In the genomic region with DNA sequence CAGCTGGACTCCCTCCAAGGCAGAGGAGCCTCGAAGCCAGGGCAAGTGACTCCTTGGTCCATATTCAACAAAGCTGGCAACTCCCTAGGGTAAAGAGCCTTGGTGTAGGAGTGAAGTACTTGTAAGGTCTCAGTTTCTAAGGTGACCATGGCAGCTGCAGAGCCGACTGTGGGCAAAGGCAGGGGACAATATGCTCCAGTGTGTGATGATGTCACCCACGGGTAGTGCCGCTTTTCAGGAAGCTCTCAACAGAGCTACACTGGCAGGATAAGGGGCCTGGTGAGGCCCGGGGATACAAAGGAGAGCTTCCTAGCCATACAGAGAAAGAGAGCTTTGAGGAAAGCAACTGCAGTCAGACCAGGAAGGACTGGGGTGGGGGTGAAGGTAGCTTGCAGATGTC, we compare ENCODE assay signal across 19 mouse cellular contexts.
DNase-seq lines count a peak whose midpoint lies in the region; ATAC-seq lines count a peak whose summit lies in the region.
"Had no signal": no experiment of that assay in that cellular context is flagged by ENCODE, and none has a peak within 500 bp of the region (broad histone marks: within the 10 kb centered on the region; RNA-seq: fewer than 3 reads in every experiment).

No protein-coding gene starts in this region.

- peak; percentile 48 for ATAC-seq in lung, embryonic 16.5 days (ENCODE audit: low read depth)
- no peak for ATAC-seq in hindbrain, embryonic 12.5 days (ENCODE audit: low FRiP score)
- no peak for ATAC-seq in midbrain, embryonic 13.5 days
- no peak for ATAC-seq in monocyte, adult 5-6 weeks (replicated peaks; ENCODE audit: insufficient number of reproducible peaks, low FRiP score, low TSS enrichment, poor library complexity, severe bottlenecking)
- ATAC-seq: inflammation-experienced regulatory T-cells, adult 6 months had no signal

- H3K4me3 ChIP-seq in lung, embryonic 16.5 days (ENCODE audit: low read length), result no peak overlapping the region
- H3K4me3 ChIP-seq in forebrain, embryonic 10.5 days, result no peak overlapping the region
- no peak overlapping the region for H3K4me3 ChIP-seq in hindbrain, embryonic 12.5 days
- H3K4me3 ChIP-seq in midbrain, embryonic 13.5 days (replicated peaks), result no peak overlapping the region
- H3K4me3 ChIP-seq: embryonic facial prominence, embryonic 15.5 days; heart, embryonic 15.5 days; limb, embryonic 10.5 days; neural tube, embryonic 15.5 days had no signal

- H3K27me3 ChIP-seq in lung, embryonic 16.5 days (ENCODE audit: control insufficient read depth, insufficient read depth, low read depth, low read length), result no peaks in the 10 kb centered on the region
- H3K27me3 ChIP-seq in forebrain, embryonic 10.5 days (ENCODE audit: poor library complexity, severe bottlenecking), result peaks cover 86% of the 10 kb centered on the region
- no peaks in the 10 kb centered on the region for H3K27me3 ChIP-seq in hindbrain, embryonic 12.5 days
- H3K27me3 ChIP-seq in midbrain, embryonic 13.5 days, result no peaks in the 10 kb centered on the region
- H3K27me3 ChIP-seq: embryonic facial prominence, embryonic 15.5 days; neural tube, embryonic 15.5 days had no signal

- H3K27ac ChIP-seq in lung, embryonic 16.5 days (ENCODE audit: low read length), result no peak overlapping the region
- peak overlapping the region; percentile 68 for H3K27ac ChIP-seq in forebrain, embryonic 10.5 days
- H3K27ac ChIP-seq in hindbrain, embryonic 12.5 days, result peak overlapping the region; percentile 50
- H3K27ac ChIP-seq in midbrain, embryonic 13.5 days, result peak overlapping the region; percentile 83
- H3K27ac ChIP-seq: embryonic facial prominence, embryonic 15.5 days; heart, embryonic 15.5 days; limb, embryonic 10.5 days; liver, embryonic 14.5 days; neural tube, embryonic 15.5 days had no signal

- WGBS in lung, embryonic 16.5 days, result 31% methylated on average over 5 of the region's 5 CpGs
- 57% methylated on average over 5 of the region's 5 CpGs for WGBS in forebrain, embryonic 10.5 days
- WGBS in hindbrain, embryonic 12.5 days, result 36% methylated on average over 5 of the region's 5 CpGs
- 24% methylated on average over 5 of the region's 5 CpGs for WGBS in midbrain, embryonic 13.5 days

- no peak overlapping the region for H3K4me2 ChIP-seq in lung, embryonic 16.5 days (ENCODE audit: low read depth, low read length)
- H3K4me2 ChIP-seq in hindbrain, embryonic 12.5 days (replicated peaks), result no peak overlapping the region
- H3K4me2 ChIP-seq in midbrain, embryonic 13.5 days (replicated peaks), result 0 out of 2 replicates have a peak overlapping the region, but pooled peaks have one; percentile 21
- H3K4me2 ChIP-seq: embryonic facial prominence, embryonic 15.5 days; heart, embryonic 15.5 days; neural tube, embryonic 15.5 days had no signal

- no peaks in the 10 kb centered on the region for H3K36me3 ChIP-seq in lung, embryonic 16.5 days (ENCODE audit: control insufficient read depth, insufficient read depth, low read length)
- peaks cover 60% of the 10 kb centered on the region for H3K36me3 ChIP-seq in forebrain, embryonic 10.5 days (replicated peaks)
- H3K36me3 ChIP-seq in hindbrain, embryonic 12.5 days, result no peaks in the 10 kb centered on the region
- peaks cover 30% of the 10 kb centered on the region; the same call in 1 of the 2 replicates for H3K36me3 ChIP-seq in midbrain, embryonic 13.5 days
- H3K36me3 ChIP-seq: embryonic facial prominence, embryonic 15.5 days; heart, embryonic 15.5 days; limb, embryonic 10.5 days; neural tube, embryonic 15.5 days had no signal

- DNase-seq in lung, postnatal 14 days, result no peak
- no peak for DNase-seq in forebrain, embryonic 10.5 days (ENCODE audit: extremely low spot score, low spot score)
- no peak for DNase-seq in ovary, postnatal 14 days (ENCODE audit: low spot score)
- DNase-seq in urinary bladder, postnatal 36 days (ENCODE audit: low spot score in 2 of 2), result no peak
- DNase-seq: adrenal gland, adult 8-10 months; cerebellum, postnatal 25 days; layer of hippocampus, adult 9-11 months; right cerebral cortex, postnatal 25 days; thymus, adult 18-20 months had no signal

- no peaks in the 10 kb centered on the region for H3K9me3 ChIP-seq in lung, embryonic 16.5 days (ENCODE audit: control insufficient read depth, low read length)
- no peaks in the 10 kb centered on the region for H3K9me3 ChIP-seq in forebrain, embryonic 10.5 days
- H3K9me3 ChIP-seq in hindbrain, embryonic 12.5 days (replicated peaks), result no peaks in the 10 kb centered on the region
- H3K9me3 ChIP-seq in midbrain, embryonic 13.5 days, result no peaks in the 10 kb centered on the region
- H3K9me3 ChIP-seq: embryonic facial prominence, embryonic 15.5 days; heart, embryonic 15.5 days; limb, embryonic 10.5 days; neural tube, embryonic 15.5 days had no signal

- H3K9ac ChIP-seq in lung, embryonic 16.5 days (ENCODE audit: low read length), result no peak overlapping the region
- no peak overlapping the region for H3K9ac ChIP-seq in hindbrain, embryonic 12.5 days
- H3K9ac ChIP-seq in midbrain, embryonic 13.5 days (replicated peaks), result peak overlapping the region; percentile 48
- H3K9ac ChIP-seq: embryonic facial prominence, embryonic 15.5 days; heart, embryonic 15.5 days; liver, embryonic 14.5 days; neural tube, embryonic 15.5 days had no signal

- peaks cover 6% of the 10 kb centered on the region; the same call in 1 of the 2 replicates for H3K4me1 ChIP-seq in lung, embryonic 16.5 days (replicated peaks; ENCODE audit: control insufficient read depth, insufficient read depth, low read length)
- H3K4me1 ChIP-seq in forebrain, embryonic 10.5 days, result peaks cover 97% of the 10 kb centered on the region
- H3K4me1 ChIP-seq in hindbrain, embryonic 12.5 days, result peaks cover 70% of the 10 kb centered on the region
- peaks cover 99% of the 10 kb centered on the region for H3K4me1 ChIP-seq in midbrain, embryonic 13.5 days (replicated peaks)
